Mouse (Mus musculus): ENCODE results near the gene Eapp.
"Not testable (repeated sequence)": the region's sequence is repeated elsewhere in the genome, so short reads cannot be mapped to it uniquely, and the experiment has no call there.

Gene Eapp

DNA sequence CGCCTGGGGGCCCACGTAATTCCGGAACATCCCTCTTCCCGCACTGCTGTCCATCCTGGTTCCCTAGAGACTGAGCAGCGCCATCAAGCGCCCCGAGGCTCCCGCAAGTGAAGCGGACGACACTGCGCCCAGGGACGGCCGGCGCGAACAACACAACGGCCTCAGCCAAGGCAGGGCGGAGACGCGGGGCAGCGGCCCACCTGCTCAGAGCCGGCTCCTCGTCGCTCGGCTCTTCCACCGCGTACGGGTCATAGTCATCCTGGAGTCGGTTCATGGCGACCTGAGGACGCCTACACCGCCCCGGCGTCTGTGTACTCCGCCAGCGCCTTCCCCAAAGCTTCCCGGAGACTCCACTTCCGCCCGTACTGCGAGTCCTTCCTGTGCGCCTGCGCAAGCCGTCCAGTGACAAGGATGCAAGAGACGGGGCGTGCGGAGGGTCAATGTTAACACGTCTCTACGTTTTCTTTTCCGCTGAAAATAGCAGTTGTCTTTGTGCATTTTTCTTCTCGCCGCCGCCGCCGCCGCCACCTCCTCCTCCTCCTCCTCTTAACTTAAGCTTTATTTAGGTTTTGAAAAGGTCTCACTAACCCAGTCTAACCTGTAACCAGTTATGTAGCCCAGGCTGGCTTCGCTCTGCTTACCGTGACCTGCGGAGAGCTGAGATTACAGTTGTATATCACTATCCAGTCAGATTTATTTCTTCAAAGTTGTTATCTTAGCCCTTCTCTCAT, at the start of gene Eapp:
Gene Eapp, minus strand, starts transcription at position 387 of the 731 bp plus-strand sequence.
- peak; percentile 89 to 96 for DNase-seq (ENCODE audit: low spot score in 2 of 2)

GRCm38 (mm10) chr12:54738661-54739243, 43.1 kb upstream of the Eapp start:
- not testable (repeated sequence) for DNase-seq (ENCODE audit: low spot score in 2 of 2)

GRCm38 (mm10) chr12:54737891-54738660, 42.4 kb upstream of the Eapp start:
- DNase-seq (ENCODE audit: low spot score in 2 of 2) = not testable (repeated sequence)

- DNase-seq (ENCODE audit: low spot score in 2 of 2) = peak in 1 of 2 experiments; percentile 64
Measured at GRCm38 (mm10) chr12:54734307-54735131, 38.8 kb upstream of the Eapp start.

DNA sequence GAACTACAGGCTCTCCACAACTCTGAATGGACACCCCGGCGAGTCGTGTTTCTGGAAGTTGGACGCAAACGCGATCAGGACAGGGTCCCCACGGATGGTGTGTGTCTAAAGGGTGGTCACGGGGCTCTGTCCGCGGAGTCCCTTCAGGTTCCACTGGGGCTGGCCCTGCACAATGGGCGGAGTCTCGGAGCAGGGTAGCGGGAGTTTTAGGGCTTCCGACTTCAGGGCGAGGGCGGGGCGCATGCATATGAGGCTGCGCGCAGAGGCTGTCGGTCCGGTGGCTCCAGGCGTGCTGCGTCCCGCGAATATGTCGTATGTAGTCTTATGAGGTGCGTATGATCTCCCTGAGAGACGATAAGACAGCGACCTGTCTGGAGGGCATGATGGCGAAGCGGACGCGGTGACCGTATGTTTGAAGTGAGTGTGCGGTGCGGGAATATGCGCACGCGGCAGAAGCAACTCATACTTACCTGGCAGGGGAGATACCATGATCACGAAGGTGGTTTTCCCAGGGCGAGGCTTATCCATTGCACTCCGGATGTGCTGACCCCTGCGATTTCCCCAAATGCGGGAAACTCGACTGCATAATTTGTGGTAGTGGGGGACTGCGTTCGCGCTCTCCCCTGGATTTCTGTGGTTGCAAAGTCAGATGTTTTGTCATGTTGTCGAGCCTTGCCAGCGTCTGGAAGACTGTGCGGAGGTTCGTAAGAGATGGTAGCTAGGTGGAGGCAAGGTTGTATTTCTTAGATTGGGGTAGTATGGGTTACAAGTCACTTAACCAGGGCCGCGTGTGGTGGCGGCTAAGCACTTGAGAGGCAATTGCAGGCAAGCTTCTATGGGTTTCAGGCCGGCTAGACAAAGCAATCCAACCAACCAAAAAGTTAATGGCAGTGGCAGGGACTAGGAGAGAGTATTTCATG, 33.7 kb upstream of the Eapp start:
- not testable (repeated sequence) for DNase-seq (ENCODE audit: low spot score in 2 of 2)

DNA sequence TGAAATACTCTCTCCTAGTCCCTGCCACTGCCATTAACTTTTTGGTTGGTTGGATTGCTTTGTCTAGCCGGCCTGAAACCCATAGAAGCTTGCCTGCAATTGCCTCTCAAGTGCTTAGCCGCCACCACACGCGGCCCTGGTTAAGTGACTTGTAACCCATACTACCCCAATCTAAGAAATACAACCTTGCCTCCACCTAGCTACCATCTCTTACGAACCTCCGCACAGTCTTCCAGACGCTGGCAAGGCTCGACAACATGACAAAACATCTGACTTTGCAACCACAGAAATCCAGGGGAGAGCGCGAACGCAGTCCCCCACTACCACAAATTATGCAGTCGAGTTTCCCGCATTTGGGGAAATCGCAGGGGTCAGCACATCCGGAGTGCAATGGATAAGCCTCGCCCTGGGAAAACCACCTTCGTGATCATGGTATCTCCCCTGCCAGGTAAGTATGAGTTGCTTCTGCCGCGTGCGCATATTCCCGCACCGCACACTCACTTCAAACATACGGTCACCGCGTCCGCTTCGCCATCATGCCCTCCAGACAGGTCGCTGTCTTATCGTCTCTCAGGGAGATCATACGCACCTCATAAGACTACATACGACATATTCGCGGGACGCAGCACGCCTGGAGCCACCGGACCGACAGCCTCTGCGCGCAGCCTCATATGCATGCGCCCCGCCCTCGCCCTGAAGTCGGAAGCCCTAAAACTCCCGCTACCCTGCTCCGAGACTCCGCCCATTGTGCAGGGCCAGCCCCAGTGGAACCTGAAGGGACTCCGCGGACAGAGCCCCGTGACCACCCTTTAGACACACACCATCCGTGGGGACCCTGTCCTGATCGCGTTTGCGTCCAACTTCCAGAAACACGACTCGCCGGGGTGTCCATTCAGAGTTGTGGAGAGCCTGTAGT, 23.4 kb upstream of the Eapp start:
- not testable (repeated sequence) for DNase-seq (ENCODE audit: low spot score in 2 of 2)

GRCm38 (mm10) chr12:54717516-54717915, 21.8 kb upstream of the Eapp start:
- not testable (repeated sequence) for DNase-seq (ENCODE audit: low spot score in 2 of 2)

DNA sequence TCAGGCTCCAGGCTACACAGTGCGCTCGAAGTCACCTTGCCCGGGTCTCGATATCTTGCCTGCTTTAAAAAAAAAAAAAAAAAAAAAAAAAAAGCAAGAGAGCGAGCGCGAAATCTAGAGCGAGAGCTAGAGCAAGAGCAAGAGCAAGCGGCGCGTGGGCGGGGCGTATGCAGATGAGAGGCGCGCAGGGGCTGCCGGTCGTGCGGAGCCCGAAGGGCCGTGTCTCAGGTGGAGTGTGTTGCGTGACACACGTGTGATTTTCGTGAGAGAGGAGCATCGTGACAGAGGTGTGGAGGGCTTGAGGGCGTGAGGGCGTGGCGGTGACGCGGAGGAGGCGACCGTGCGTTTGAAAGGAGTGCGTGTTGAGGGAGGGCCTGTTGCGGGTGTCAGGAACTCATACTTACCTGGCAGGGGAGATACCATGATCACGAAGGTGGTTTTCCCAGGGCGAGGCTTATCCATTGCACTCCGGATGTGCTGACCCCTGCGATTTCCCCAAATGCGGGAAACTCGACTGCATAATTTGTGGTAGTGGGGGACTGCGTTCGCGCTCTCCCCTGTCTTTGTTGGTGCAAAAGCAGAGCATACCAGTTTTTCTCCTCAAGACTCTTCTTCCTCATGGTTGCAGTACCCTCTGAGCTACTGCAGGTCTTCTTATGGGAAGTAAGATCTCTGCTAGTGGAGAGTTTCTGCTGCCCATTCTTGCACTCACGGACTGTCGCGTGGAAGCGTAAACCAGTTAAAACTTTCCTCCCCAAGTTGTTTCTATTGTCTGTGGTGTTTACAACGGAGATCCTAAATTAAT, 18.3 kb upstream of the Eapp start:
- peak in 1 of 2 experiments; percentile 62 for DNase-seq (ENCODE audit: low spot score in 2 of 2)

GRCm38 (mm10) chr12:54710494-54710879, 14.8 kb upstream of the Eapp start:
- peak in 1 of 2 experiments; percentile 54 for DNase-seq (ENCODE audit: low spot score in 2 of 2)

DNA sequence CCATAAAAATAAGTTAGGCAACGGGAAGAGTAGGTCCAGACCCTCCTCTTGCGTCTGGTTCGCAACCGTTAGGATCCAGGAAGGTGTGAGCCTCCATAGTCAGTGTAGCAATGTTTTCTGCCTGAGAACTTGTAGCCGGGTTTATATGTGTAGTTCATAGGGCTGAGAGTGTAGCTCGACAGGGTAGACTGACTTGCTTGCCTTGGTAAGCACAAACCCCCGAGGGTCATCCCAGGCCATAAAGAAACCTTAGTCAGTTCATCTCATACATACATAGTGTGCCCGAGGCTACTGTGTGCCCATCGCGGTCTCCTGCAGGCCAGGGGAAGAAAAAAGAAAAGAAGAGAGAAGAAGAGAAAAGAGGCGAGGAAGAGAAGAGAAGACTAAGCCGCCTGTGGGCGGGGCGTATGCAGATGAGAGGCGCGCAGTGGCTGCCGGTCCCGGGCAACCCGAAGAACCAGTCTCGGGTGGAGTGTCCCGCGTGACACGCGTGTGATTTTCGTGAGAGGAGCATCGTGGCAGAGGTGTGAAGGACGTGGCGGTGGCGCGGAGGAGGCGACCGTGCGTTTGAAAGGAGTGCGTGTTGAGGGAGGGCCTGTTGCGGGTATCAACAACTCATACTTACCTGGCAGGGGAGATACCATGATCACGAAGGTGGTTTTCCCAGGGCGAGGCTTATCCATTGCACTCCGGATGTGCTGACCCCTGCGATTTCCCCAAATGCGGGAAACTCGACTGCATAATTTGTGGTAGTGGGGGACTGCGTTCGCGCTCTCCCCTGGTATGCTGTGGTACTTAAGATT, 14.2 kb upstream of the Eapp start:
- not testable (repeated sequence) for DNase-seq (ENCODE audit: low spot score in 2 of 2)

DNA sequence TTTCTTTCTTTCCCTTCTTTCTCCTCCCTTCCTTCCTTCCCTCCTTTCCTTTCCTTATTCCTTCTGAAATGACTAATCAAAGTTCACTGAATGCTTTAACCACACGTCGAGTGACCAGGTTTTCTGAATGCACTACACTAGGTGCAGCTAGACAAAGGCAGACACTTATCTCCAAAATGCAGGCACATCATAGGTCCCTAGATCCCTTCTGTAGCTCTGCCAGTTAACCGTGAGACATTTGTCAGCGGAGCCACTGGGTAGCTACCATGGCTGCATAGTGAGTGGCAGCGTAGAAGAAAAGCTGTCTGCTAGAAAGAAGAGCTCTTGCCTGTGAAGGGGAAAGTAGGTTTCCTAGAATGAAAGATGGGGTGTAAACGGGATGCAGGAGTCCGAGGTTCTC, 3.7 kb upstream of the Eapp start:
- no peak for DNase-seq (ENCODE audit: low spot score in 2 of 2)

GRCm38 (mm10) chr12:54697791-54698250, 2.1 kb upstream of the Eapp start:
- DNase-seq (ENCODE audit: low spot score in 2 of 2) = no peak

DNA sequence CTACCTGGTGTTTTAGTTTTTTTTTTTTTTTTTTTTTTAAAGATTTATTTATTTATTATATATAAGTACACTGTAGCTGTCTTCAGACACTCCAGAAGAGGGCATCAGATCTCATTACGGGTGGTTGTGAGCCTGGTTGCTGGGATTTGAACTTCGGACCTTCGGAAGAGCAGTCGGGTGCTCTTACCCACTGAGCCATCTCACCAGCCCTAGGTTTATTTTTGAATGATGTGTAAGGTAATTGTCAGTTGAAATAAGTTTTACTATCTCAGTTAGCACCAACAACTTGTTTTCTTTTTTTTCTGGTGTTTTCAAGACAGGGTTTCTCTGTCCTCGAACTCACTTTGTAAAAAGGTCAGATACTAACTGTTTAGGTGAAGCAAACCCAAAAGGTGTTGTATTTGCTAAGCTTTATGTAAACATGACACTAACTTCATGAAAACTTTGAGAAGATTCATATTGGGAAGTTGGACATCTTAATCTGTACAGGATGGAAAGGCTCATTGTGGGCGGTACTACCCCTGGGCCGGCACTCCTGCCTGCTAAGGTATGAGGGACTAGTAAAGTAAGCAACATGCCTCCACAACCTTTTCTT, 1.4 kb upstream of the Eapp start:
- peak in 1 of 2 experiments; percentile 44 for DNase-seq (ENCODE audit: low spot score in 2 of 2)

- peak; percentile 78 to 92 for DNase-seq (ENCODE audit: low spot score in 2 of 2)
Measured at GRCm38 (mm10) chr12:54696242-54697002, 725 bp upstream of the Eapp start.

DNA sequence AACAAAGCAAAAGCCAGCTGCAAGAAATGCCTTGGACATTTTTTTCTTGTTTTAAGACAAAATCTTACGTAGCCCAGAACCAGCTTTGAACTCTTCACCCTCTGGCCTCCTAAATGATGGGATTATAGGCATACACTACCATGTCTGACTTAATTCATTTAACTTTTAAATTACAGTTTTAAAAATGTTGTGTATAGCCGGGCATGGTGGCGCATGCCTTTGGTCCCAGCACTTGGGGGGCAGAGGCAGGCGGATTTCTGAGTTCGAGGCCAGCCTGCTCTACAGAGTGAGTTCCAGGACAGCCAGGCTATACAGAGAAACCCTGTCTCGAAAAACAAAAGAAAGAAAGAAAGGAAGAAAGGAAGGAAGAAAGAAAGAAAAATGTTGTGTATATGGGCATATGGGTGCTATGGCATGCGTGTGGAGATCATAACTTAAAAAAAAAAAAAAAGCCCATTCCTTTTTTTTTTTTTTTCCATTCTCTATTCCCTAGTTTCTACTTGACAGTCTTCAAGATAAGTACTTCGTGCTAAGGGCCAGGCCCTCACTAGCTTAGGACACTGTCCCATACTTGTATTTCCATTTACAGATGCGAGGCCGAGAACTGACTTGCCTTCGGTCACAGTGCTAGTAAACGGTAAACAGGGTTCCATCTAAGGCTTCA, 718 bp downstream of the Eapp start:
- DNase-seq (ENCODE audit: low spot score in 2 of 2) = no peak

DNA sequence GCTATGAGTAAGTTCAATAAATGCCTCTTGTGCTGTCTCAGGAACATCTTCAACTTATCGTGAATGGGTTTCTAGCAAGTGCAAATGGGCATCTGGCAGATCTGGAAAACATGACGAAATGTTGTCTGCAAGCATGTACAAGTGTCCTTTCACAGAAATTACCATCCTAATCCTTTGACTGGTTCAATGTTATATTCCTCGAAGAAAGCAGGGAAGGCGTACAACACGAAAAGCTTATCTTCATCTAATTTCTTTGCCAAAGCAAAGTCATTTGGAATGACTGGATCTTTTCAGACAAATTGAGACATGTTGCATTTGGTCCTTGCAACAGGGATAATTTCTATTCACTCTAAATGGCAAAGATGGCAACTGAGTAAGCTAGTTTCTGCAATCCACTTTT, 6.6 kb downstream of the Eapp start:
- DNase-seq (ENCODE audit: low spot score in 2 of 2) = no peak
